Mouse (Mus musculus) inflammation-experienced regulatory T-cells, adult 6 months (primary cell): ENCODE data around the gene Ak2. TPM values are rescaled to one million over a fixed set of nuclear protein-coding genes. Genes with fewer than 3 reads are reported as not detected.

ENCODE experiments used
- ATAC-seq: one replicate; pipeline ENCODE4 v1.8.0; 2017
- polyA plus RNA-seq, 3 experiments: library from polyadenylated mRNA; unstranded; fragments of 100-300 nt; shearing (Covaris generic); gene quantifications; one replicate each; pipeline ENCODE4 v1.2.1; 2017

The Ak2 gene
- 100 to 1,000 TPM in 1 of 3 experiments, 10 to 100 TPM in 2; 70.4 to 117 (median 80.5) TPM for polyA plus RNA-seq

GRCm38 (mm10) chr4:128991500-128992008 lies at the start of gene Ak2:
Ak2 (plus strand) TSS chr4:128991958.
- ATAC-seq, result no peak

GRCm38 (mm10) chr4:128942346-128942745 lies 49.4 kb upstream of the Ak2 start:
- ATAC-seq, result no peak

- ATAC-seq, result no peak
Observed at GRCm38 (mm10) chr4:128946736-128947135, 45.0 kb upstream of the Ak2 start.

GRCm38 (mm10) chr4:128947326-128947933 lies 44.3 kb upstream of the Ak2 start:
- ATAC-seq, result no peak

- ATAC-seq, result no peak
Observed at GRCm38 (mm10) chr4:128948137-128948674, 43.6 kb upstream of the Ak2 start.

GRCm38 (mm10) chr4:128949470-128950005 lies 42.2 kb upstream of the Ak2 start:
- ATAC-seq, result no peak

GRCm38 (mm10) chr4:128950461-128950860 lies 41.3 kb upstream of the Ak2 start:
- ATAC-seq, result no peak

GRCm38 (mm10) chr4:128953851-128954250 lies 37.9 kb upstream of the Ak2 start:
- no peak for ATAC-seq

GRCm38 (mm10) chr4:128957155-128957911 lies 34.4 kb upstream of the Ak2 start:
- no peak for ATAC-seq

GRCm38 (mm10) chr4:128958156-128958555 lies 33.6 kb upstream of the Ak2 start:
- no peak for ATAC-seq

GRCm38 (mm10) chr4:128958849-128959248 lies 32.9 kb upstream of the Ak2 start:
- no peak for ATAC-seq

- ATAC-seq, result no peak
Observed at GRCm38 (mm10) chr4:128959676-128960075, 32.1 kb upstream of the Ak2 start.

- ATAC-seq, result no peak
Observed at GRCm38 (mm10) chr4:128961301-128962028, 30.3 kb upstream of the Ak2 start.

GRCm38 (mm10) chr4:128962029-128962925 lies 29.5 kb upstream of the Ak2 start, which contains the start of gene Azin2:
Azin2 (minus strand) TSS chr4:128962442.
- peak; percentile 94 for ATAC-seq

- peak; percentile 15 for ATAC-seq
Observed at GRCm38 (mm10) chr4:128962926-128963290, 28.9 kb upstream of the Ak2 start.

GRCm38 (mm10) chr4:128966751-128967150 lies 25.0 kb upstream of the Ak2 start:
- ATAC-seq, result no peak

GRCm38 (mm10) chr4:128969081-128969480 lies 22.7 kb upstream of the Ak2 start:
- ATAC-seq, result no peak

- no peak for ATAC-seq
Observed at GRCm38 (mm10) chr4:128969607-128970416, 21.9 kb upstream of the Ak2 start.

- ATAC-seq, result no peak
Observed at GRCm38 (mm10) chr4:128970417-128970807, 21.3 kb upstream of the Ak2 start.

- ATAC-seq, result peak; percentile 83
Observed at GRCm38 (mm10) chr4:128971065-128971694, 20.6 kb upstream of the Ak2 start.
